Mouse (Mus musculus) R1 (cell line): Measurements from ENCODE around the gene Arpin.

ENCODE experiments used
- DNase-seq: peaks from one replicate; pipeline ENCODE4 v3.0.0-alpha.2; 2018; ENCODE audit warnings: low read depth, low spot score

The Arpin gene

GRCm38 (mm10) chr7:79934862-79935510, at the start of gene Arpin:
Arpin (minus strand) TSS chr7:79935359.
- peak; percentile 77 for DNase-seq

GRCm38 (mm10) chr7:79975316-79975715, 40.2 kb upstream of the Arpin start:
- DNase-seq, result peak; percentile 83

GRCm38 (mm10) chr7:79972195-79972594, 37.0 kb upstream of the Arpin start:
- DNase-seq, result no peak

- peak; percentile 64 for DNase-seq
Measured at GRCm38 (mm10) chr7:79970336-79970735, 35.2 kb upstream of the Arpin start.

DNA sequence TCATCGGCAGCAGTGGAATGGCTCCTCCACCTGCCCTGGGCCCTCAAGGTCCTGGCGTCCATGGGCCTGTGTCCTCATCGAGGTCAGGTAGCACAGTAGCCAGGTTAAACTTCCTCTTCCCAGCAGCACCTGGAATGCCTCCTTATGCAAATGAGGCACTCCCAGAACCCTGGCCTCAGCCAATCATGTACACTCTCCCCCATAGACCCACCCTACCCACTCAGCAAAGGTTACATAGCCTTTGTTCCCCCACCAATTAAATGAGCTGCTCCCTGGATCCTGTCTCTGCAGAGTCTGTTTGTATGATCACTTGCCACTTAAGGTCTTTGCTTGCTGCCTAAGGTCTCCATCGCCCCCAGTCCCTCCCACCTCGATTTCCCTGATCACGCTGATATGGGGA, 33.2 kb upstream of the Arpin start:
- peak; percentile 86 for DNase-seq

DNA sequence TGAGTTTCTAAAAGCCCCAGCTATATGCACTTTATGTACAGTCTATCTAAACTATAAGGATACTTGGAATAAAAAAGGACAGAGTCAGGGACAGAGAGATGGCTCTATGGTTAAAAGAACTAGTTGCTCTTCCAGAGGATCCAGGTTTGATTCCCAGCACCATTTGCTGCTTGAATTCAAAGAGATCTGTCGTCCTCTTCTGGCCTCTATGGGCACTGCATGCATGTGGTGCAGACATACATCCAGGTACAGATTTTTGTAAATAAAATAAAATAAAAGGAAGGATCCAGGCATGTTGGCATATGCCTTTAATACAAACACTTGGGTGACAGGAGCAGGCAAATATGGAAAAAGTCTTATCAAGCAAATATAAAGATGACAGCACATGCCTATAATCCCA, 26.4 kb upstream of the Arpin start:
- DNase-seq, result peak; percentile 53

- peak; percentile 73 for DNase-seq
Measured at GRCm38 (mm10) chr7:79956131-79956530, 21.0 kb upstream of the Arpin start.

DNA sequence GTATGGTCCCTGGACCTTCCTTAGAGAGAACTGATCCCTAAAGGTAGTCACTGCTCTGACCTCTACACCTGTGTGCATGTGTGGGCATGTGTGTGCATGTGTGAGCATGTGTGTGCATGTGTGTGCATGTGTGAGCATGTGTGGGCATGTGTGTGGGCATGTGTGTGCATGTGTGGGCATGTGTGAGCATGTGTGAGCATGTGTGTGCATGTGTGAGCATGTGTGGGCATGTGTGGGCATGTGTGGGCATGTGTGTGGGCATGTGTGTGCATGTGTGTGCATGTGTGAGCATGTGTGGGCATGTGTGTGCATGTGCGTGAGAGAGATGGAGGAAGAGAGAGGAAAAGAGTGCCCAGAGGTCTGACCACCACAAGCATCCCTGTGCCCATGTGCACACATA, 19.7 kb upstream of the Arpin start:
- DNase-seq, result no peak

DNA sequence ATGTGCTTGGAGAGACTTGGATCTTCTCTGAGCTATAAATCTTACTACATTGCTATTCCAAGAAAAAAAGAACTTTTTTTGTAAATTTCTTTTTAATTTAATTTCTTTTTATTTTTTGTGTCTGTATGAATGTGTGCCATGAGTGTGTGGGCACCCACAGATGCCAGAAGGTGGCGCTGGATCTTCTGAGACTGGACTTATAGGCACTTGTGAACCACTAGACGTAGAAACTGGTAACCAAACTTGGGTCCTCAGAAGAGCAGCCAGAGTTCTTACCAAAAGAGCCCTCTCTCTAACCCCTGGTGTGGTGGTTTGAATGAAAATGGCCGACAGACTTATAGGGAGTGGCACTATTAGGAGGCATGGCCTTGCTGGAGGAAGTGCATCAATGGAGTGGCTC, 15.9 kb upstream of the Arpin start:
- peak; percentile 72 for DNase-seq

DNA sequence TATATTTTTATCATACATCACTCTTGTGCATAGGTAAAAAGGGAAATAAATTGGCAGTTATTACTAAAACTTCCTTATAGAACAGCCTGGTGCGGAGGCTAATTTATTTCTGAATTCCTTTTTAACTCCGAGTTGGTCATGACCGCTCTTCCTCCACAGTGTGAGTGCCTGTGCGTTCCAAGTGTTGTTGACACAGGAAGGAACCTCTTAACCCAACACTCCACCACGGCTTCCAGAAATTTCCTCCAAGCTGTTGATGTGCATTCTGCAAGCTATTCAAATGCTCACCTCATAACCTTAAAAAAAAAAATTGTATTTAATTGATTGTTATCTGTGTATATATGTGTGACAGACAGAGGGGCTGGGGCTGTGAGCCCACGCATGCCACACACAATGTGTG, 15.1 kb upstream of the Arpin start:
- no peak for DNase-seq

- DNase-seq, result peak; percentile 24
Measured at GRCm38 (mm10) chr7:79935511-79936205, 499 bp upstream of the Arpin start.

DNA sequence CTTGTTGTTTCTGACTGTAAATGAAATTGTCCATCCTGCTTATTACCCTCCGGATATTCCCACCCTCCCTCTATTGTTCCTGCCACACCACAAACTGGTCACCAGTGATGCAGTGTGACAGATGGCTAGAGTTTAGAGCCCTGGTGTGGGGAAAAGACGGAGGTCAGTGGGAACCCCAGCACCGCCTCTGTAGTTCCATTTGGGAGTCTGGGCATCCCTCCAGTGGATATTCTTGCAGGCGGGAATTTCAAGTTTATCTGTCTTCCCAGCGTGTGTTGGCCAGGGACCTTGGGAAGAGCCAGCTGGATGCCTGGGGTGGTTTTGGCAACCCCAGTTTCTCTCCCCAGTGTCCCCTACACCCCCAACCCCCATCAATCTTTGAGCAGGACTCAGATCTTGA, 698 bp downstream of the Arpin start:
- no peak for DNase-seq

DNA sequence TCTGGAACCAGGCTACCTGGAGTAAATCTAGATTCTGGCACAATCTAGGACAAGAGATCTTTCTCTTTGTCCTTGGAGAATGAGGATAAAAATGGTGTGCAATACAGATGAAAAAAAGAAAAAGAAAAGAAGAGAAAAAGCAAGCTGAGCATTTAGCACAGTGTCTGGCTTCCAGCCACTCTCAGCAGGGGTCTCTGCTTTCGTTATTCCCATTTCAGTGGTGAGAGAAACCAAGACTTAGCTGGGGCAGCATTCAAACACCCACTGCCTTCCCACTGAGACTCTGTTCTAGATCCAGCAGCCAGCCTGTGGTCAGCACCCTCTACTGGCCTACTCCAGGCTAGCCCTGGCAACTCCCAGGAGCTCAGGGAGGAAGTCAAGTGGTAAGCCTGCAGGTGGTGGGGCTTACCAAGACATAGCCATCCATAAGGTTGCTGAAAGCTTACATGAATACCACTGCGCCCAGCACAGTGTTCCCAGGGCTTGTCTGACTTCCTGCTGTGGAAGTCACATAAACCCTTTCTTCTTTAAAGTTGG, 6.6 kb downstream of the Arpin start:
- no peak for DNase-seq

DNA sequence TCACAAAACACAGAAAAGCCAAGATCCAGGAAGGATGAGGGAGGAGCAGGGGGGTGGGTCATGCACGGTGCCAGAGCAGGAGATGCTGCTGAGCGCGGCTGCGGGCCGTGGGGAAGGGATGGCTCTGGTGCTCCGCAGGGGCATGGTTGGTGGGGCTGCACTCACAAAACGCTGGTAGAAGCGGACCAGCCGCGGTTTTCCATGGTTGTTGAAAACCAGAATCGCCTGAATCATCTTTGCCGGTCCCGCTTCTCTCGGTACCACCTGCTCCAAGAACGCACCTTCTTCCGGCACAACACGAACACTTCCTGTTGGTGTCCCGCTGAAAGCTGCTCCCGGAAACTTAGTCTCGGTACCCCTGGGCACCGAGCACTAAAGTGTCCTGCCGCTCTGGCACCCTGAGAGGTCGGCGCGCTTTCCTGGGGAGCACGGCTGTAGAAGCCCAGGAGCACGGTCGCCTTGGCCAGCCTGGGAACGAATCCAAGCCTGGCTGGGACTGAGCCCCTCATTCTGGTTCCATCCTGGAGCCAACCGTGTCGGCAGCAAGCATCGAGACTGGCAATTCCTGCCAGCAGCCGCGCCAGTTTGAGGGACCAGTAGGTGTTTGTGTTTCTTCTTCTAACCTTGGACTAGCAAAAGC, 14.7 kb downstream of the Arpin start, which contains the start of gene Ap3s2:
Ap3s2 (minus strand) TSS at position 306 of the 640 bp plus-strand sequence.
- DNase-seq, result peak; percentile 95

GRCm38 (mm10) chr7:79914556-79914955, 20.6 kb downstream of the Arpin start:
- peak; percentile 66 for DNase-seq

GRCm38 (mm10) chr7:79907356-79907755, 27.8 kb downstream of the Arpin start:
- no peak for DNase-seq

- no peak for DNase-seq
Measured at GRCm38 (mm10) chr7:79906914-79907313, 28.2 kb downstream of the Arpin start.

- DNase-seq, result no peak
Measured at GRCm38 (mm10) chr7:79905193-79905592, 30.0 kb downstream of the Arpin start.

DNA sequence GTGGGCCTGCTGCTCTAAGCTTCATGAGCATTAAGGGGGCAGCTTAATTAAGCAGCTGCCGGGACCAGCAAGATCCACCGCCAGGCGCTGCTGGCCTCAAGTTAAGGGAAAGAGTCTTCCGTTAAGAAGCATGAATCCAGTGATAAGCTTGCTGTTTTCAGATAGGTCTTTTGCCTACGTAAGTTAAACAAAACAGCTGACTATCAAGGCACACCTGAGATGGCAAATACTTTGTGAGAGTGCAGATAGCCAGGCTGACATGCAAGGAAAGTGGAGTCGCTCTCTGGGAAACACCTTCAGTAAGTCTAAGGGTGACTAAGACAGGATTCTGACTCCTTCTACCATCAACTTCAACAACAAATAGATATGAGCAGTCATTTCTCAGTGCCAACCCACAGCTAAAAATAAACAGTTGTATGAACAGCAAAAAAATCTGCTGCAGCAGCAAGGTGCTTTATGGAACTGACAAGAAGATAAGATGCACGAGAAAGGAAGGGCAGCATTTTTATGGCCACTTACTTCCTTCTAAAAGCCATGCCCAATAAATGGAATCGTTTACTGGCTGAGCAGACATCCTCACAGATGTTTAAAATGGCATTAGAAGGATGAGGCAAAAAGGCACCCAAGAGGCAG, 31.9 kb downstream of the Arpin start:
- no peak for DNase-seq

DNA sequence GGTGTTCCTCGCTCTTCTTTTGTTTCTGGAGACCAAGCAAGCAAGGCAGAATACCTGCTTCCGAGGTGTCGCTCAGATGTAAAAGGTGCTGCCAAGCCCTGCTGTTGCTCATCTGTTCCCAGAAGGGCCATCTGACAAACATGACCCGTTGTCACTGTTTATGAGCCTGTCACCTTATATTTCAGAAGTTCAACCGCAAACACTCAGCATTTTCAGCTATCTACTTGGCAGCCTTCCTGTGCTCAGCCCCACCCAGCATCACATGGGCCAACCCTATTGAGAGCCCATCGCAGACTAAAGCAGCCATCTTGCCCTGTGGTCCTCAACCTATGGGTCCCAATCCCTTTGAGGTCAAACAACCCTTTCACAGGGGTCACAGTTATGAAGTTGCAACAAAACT, 34.4 kb downstream of the Arpin start:
- DNase-seq, result no peak

GRCm38 (mm10) chr7:79895225-79895624, 39.9 kb downstream of the Arpin start:
- DNase-seq, result no peak

DNA sequence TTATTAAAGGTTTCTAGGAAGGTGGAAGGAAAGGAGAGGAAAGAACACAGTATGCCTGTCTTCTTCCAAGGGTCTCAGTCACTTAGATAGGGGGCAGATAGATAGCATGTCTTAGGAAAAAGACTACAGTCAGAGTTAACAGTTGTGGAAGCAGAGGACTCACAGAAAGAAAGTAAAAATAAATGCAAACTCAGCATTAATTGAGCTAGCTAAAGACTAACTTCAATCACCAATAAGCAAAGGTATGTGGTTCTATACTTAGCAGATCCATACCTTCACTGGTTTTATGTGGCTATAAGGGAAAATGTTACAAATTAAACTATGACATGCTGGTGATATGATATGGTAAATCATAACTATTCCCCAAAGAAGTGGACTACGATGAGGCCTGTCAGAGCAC, 40.4 kb downstream of the Arpin start:
- no peak for DNase-seq
